Mouse (Mus musculus): ENCODE measurements at regions not wholly inside any gene's neighbourhood (a gene's known extent, or its start where the extent isn't known, plus 50 kb on each side); places are given as distances from the start of the nearest gene placed in this dataset.

- no peaks in the 10 kb centered on the region for H3K27me3 ChIP-seq (ENCODE audit: control insufficient read depth, insufficient read depth, low read length)
- ATAC-seq (ENCODE audit: insufficient read depth) (no peak), DNase-seq (ENCODE audit: low read depth in 3 of 3, low spot score in 3 of 3) (no peak)
- no peaks in the 10 kb centered on the region for H3K36me3 ChIP-seq (replicated peaks; ENCODE audit: control insufficient read depth, insufficient read depth, low read depth)
- 62% methylated on average over 4 of the region's 4 CpGs for WGBS (ENCODE audit: insufficient replicate concordance)
- no peak overlapping the region for H3K9ac ChIP-seq (replicated peaks)
- no peaks in the 10 kb centered on the region for H3K9me3 ChIP-seq (ENCODE audit: control insufficient read depth, low read length)
- H3K4me1 ChIP-seq (replicated peaks; ENCODE audit: control insufficient read depth in 2 of 2, insufficient read depth in 2 of 2, low read length in 1 of 2), result no peaks in the 10 kb centered on the region
- no peak overlapping the region for H3K27ac ChIP-seq
- TF ChIP-seq CTCF (IDR thresholded peaks at IDR 0.05; ENCODE audit: low read depth) (no peak), EP300 (IDR thresholded peaks at IDR 0.05; ENCODE audit: low read depth) (no peak)
- H3K4me3 ChIP-seq (ENCODE audit: insufficient read depth in 1 of 2, low read depth in 2 of 2, low read length in 2 of 2), result no peak overlapping the region
- no peak overlapping the region for H3K4me2 ChIP-seq (ENCODE audit: low read depth)
Observed at GRCm38 (mm10) chr8:9027672-9028071, 337.4 kb upstream of the Arglu1 start.

- H3K36me3 ChIP-seq (replicated peaks; ENCODE audit: control insufficient read depth, insufficient read depth, low read depth), result no peaks in the 10 kb centered on the region
- TF ChIP-seq CTCF (IDR thresholded peaks at IDR 0.05; ENCODE audit: low read depth) (no peak), EP300 (IDR thresholded peaks at IDR 0.05; ENCODE audit: low read depth) (no peak)
- DNase-seq (ENCODE audit: low read depth in 3 of 3, low spot score in 3 of 3) (no peak), ATAC-seq (ENCODE audit: insufficient read depth) (no peak)
- H3K4me1 ChIP-seq (replicated peaks; ENCODE audit: control insufficient read depth in 2 of 2, insufficient read depth in 2 of 2, low read length in 1 of 2), result no peaks in the 10 kb centered on the region
- H3K9me3 ChIP-seq (ENCODE audit: control insufficient read depth, low read length), result no peaks in the 10 kb centered on the region
- 42% methylated on average over 3 of the region's 3 CpGs for WGBS (ENCODE audit: insufficient replicate concordance)
- no peak overlapping the region for H3K9ac ChIP-seq (replicated peaks)
- H3K4me3 ChIP-seq (ENCODE audit: insufficient read depth in 1 of 2, low read depth in 2 of 2, low read length in 2 of 2), result no peak overlapping the region
- H3K4me2 ChIP-seq (ENCODE audit: low read depth), result no peak overlapping the region
- no peak overlapping the region for H3K27ac ChIP-seq
- H3K27me3 ChIP-seq (ENCODE audit: control insufficient read depth, insufficient read depth, low read length), result no peaks in the 10 kb centered on the region
Observed at GRCm38 (mm10) chr8:9025872-9026271, 335.6 kb upstream of the Arglu1 start.

GRCm38 (mm10) chr8:9025378-9025777 lies 335.1 kb upstream of the Arglu1 start:
- Histone ChIP-seq H3K9me3 (ENCODE audit: control insufficient read depth, low read length) (no peaks in the 10 kb centered on the region), H3K4me3 (ENCODE audit: insufficient read depth in 1 of 2, low read depth in 2 of 2, low read length in 2 of 2) (no peak overlapping the region), H3K27me3 (ENCODE audit: control insufficient read depth, insufficient read depth, low read length) (no peaks in the 10 kb centered on the region), H3K4me1 (replicated peaks; ENCODE audit: control insufficient read depth in 2 of 2, insufficient read depth in 2 of 2, low read length in 1 of 2) (no peaks in the 10 kb centered on the region), H3K4me2 (ENCODE audit: low read depth) (no peak overlapping the region), H3K36me3 (replicated peaks; ENCODE audit: control insufficient read depth, insufficient read depth, low read depth) (no peaks in the 10 kb centered on the region), H3K9ac (replicated peaks) (no peak overlapping the region), H3K27ac (no peak overlapping the region)
- no peak for DNase-seq (ENCODE audit: low read depth in 3 of 3, low spot score in 3 of 3)
- no peak for ATAC-seq (ENCODE audit: insufficient read depth)
- WGBS (ENCODE audit: insufficient replicate concordance), result 51% methylated on average over 3 of the region's 3 CpGs
- no peak for TF ChIP-seq CTCF (IDR thresholded peaks at IDR 0.05; ENCODE audit: low read depth)
- no peak for TF ChIP-seq EP300 (IDR thresholded peaks at IDR 0.05; ENCODE audit: low read depth)

GRCm38 (mm10) chr8:9020744-9021143 lies 330.4 kb upstream of the Arglu1 start:
- TF ChIP-seq CTCF (IDR thresholded peaks at IDR 0.05; ENCODE audit: low read depth) (no peak), EP300 (IDR thresholded peaks at IDR 0.05; ENCODE audit: low read depth) (no peak)
- Histone ChIP-seq H3K27ac (no peak overlapping the region), H3K27me3 (ENCODE audit: control insufficient read depth, insufficient read depth, low read length) (no peaks in the 10 kb centered on the region), H3K4me2 (ENCODE audit: low read depth) (no peak overlapping the region), H3K4me3 (ENCODE audit: insufficient read depth in 1 of 2, low read depth in 2 of 2, low read length in 2 of 2) (no peak overlapping the region), H3K4me1 (replicated peaks; ENCODE audit: control insufficient read depth in 2 of 2, insufficient read depth in 2 of 2, low read length in 1 of 2) (no peaks in the 10 kb centered on the region), H3K9ac (replicated peaks) (no peak overlapping the region), H3K36me3 (replicated peaks; ENCODE audit: control insufficient read depth, insufficient read depth, low read depth) (no peaks in the 10 kb centered on the region), H3K9me3 (ENCODE audit: control insufficient read depth, low read length) (no peaks in the 10 kb centered on the region)
- no peak for DNase-seq (ENCODE audit: low read depth in 3 of 3, low spot score in 3 of 3)
- no peak for ATAC-seq (ENCODE audit: insufficient read depth)
- WGBS (ENCODE audit: insufficient replicate concordance), result 81% methylated on average over 2 of the region's 2 CpGs

- Histone ChIP-seq H3K4me1 (replicated peaks; ENCODE audit: control insufficient read depth in 2 of 2, insufficient read depth in 2 of 2, low read length in 1 of 2) (no peaks in the 10 kb centered on the region), H3K27me3 (ENCODE audit: control insufficient read depth, insufficient read depth, low read length) (no peaks in the 10 kb centered on the region), H3K9me3 (ENCODE audit: control insufficient read depth, low read length) (no peaks in the 10 kb centered on the region), H3K36me3 (replicated peaks; ENCODE audit: control insufficient read depth, insufficient read depth, low read depth) (no peaks in the 10 kb centered on the region), H3K9ac (replicated peaks) (no peak overlapping the region), H3K27ac (no peak overlapping the region), H3K4me3 (ENCODE audit: insufficient read depth in 1 of 2, low read depth in 2 of 2, low read length in 2 of 2) (no peak overlapping the region), H3K4me2 (ENCODE audit: low read depth) (no peak overlapping the region)
- WGBS (ENCODE audit: insufficient replicate concordance), result 41% methylated on average over 3 of the region's 3 CpGs
- DNase-seq (ENCODE audit: low read depth in 3 of 3, low spot score in 3 of 3) (no peak), ATAC-seq (ENCODE audit: insufficient read depth) (no peak)
- TF ChIP-seq EP300 (IDR thresholded peaks at IDR 0.05; ENCODE audit: low read depth) (no peak), CTCF (IDR thresholded peaks at IDR 0.05; ENCODE audit: low read depth) (no peak)
Observed at GRCm38 (mm10) chr8:9020180-9020579, 329.9 kb upstream of the Arglu1 start.
